Mouse (Mus musculus) G1E (cell line): Measurements from ENCODE around the gene Ap2a1. TPM values are rescaled to one million over a fixed set of nuclear protein-coding genes. Genes with fewer than 3 reads are reported as not detected.

ENCODE experiments used
- ATAC-seq: 2 replicates; pipeline ENCODE4 v1.8.0; 2016; ENCODE audit warnings: mild to moderate bottlenecking; ENCODE audit not compliant: insufficient number of reproducible peaks, poor library complexity, low FRiP score, severe bottlenecking; ENCODE audit errors: extremely low read depth
- DNase-seq: peaks from one replicate; pipeline ENCODE4 v3.0.0; 2012; ENCODE audit warnings: low spot score
- H3K27me3 ChIP-seq: 2 replicates; pipeline ENCODE4 v1.6.1; 2012; ENCODE audit warnings: mild to moderate bottlenecking, low read length, inconsistent platforms; ENCODE audit not compliant: insufficient read depth
- H3K36me3 ChIP-seq: replicated peaks from 2 replicates; pipeline ENCODE3; 2012; ENCODE audit warnings: mild to moderate bottlenecking, inconsistent platforms
- H3K4me1 ChIP-seq: 2 replicates; pipeline ENCODE4 v1.6.1; 2012; ENCODE audit warnings: low read depth, low read length, inconsistent platforms, mixed read lengths; ENCODE audit not compliant: insufficient read depth
- H3K4me3 ChIP-seq: 2 replicates; pipeline ENCODE4 v1.5.1; 2012; ENCODE audit warnings: low read depth, mild to moderate bottlenecking, inconsistent platforms, low read length, moderate library complexity, mixed read lengths
- H3K9me3 ChIP-seq: replicated peaks from 2 replicates; pipeline ENCODE4 v1.6.1; 2012; ENCODE audit warnings: inconsistent platforms
- CTCF ChIP-seq: IDR thresholded peaks from 2 replicates; pipeline ENCODE4 v1.5.1; 2012; ENCODE audit warnings: low read depth, low read length, inconsistent platforms, mixed read lengths
- GATA1 ChIP-seq: IDR thresholded peaks from 2 replicates; pipeline ENCODE4 v1.6.1; 2012; ENCODE audit warnings: borderline replicate concordance, low read length, inconsistent platforms, mixed read lengths
- GATA2 ChIP-seq: IDR thresholded peaks from 2 replicates; pipeline ENCODE4 v1.6.1; 2012; ENCODE audit warnings: low read depth, low read length, inconsistent platforms, borderline replicate concordance
- POLR2AphosphoS5 ChIP-seq: IDR thresholded peaks from 2 replicates; pipeline ENCODE4 v1.6.1; 2012; ENCODE audit warnings: low read depth, low read length, inconsistent platforms; ENCODE audit not compliant: insufficient replicate concordance
- TAL1 ChIP-seq: conservative IDR thresholded peaks from 2 replicates; pipeline ENCODE4 v1.6.1; 2012; ENCODE audit warnings: low read depth, low read length, inconsistent platforms, mixed read lengths
- polyA plus RNA-seq: library from polyadenylated mRNA; stranded (reverse); fragments of >175 nt; gene quantifications from 2 replicates; pipeline ENCODE4 v1.2.3, GENCODE M21; 2012
- total RNA-seq, 2 experiments: library from RNA; stranded (forward) in 1 of 2; stranded (reverse) in 1 of 2; fragments of 200-1000 nt in 1 of 2; fragments of >200 nt in 1 of 2; fragmentation: Nextera tagmentation in 1 of 2; gene quantifications; 2 replicates each; pipeline ENCODE4 v1.2.3; 2014 to 2017

Ap2a1 gene
- total and polyA plus RNA-seq, 3 experiments: 19.8 to 98.8 (median 98.0) TPM

DNA sequence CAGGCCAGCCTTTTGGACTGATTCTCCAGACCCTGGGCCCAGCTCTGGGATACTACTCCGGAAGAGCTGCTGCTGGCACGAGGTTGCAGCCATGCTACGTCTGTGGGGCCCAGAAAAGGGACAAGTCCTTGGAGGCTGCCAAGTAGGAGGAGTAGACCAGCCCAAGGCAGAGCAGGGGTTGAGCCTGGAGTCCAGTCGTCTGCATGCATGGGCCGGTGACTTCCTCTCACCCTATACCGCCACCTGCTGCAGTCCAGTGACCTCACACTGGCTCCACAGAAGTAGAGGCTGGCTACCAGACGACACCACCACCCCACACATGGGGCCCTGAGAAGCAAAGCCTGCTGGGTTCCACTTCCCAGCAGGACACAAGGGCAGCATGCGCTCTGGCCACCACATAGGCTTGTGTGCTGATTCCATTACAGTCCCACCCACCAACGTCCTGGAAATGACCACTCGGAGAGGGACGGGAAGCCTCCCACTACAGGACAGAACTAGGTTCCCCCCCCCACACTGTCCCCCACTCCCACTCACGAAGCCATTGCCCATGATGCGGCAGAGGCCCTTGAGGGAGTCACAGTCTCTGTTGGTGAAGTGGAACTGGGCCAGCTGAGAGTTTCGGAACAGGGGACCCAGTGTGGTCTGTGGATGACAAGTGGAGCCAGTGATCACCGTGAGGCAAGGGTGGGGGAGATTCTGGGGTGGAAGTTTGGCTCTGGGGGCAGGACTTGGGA is 62.9 kb downstream of the Ap2a1 start:
- ATAC-seq: peak; percentile 61
- Histone ChIP-seq H3K9me3 (peaks cover 4% of the 10 kb centered on the region; the same call in 1 of the 2 replicates), H3K36me3 (peaks cover 65% of the 10 kb centered on the region), H3K4me1 (peaks cover 69% of the 10 kb centered on the region), H3K27me3 (no peaks in the 10 kb centered on the region), H3K4me3 (peak overlapping the region; percentile 52; the same call in 1 of the 2 replicates)
- TF ChIP-seq POLR2AphosphoS5 (no peak), TAL1 (no peak), GATA1 (no peak), GATA2 (no peak), CTCF (no peak)
- peak; percentile 58 for DNase-seq

DNA sequence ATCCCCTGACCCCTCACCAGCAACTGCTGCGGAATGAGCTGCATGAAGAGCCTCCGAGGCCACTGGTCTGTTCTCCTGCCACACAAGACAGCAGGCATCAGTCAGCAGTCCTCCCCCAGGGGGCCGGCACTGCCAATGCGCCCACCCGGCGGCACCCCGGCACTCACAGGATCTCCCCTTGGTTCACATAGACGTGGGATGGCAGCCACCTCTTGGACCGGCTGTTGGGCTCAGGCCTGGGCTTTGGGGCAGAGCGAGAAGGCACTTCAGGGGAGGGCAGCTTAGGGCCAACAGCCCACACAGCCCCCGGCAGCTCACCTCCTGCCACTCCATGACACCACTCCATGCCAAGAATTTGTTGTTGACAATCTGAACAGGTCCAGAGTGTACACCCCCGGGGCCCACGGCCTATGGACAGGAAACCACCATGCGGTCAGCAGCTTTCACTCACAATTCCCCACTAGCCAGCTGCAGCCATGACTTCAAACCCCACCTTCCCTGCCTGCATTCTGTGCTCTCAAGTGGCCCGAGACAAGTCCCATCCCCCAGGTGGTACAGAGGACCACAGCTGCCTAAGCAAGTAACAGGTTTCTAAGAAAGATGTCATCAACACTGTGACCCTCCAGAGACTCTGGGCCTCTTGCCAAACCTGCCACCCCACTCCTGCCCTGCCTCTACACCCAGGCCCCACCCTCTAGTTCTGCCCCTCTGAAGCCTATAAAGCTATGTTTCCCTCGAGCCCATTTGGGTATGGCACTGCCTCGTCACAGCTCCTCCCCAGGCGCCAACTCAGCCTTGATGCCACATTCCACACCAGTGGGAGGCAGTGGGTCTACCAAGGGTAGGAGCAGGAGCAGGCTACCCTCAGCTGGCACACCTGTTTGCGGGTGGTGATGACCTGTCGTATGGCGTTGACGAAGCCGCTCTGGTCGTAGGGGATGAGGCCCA is 64.4 kb downstream of the Ap2a1 start:
- Histone ChIP-seq H3K36me3 (peaks cover 81% of the 10 kb centered on the region), H3K4me1 (peaks cover 79% of the 10 kb centered on the region), H3K27me3 (no peaks in the 10 kb centered on the region), H3K4me3 (no peak overlapping the region; the same call in 1 of the 2 replicates), H3K9me3 (peaks cover 4% of the 10 kb centered on the region; the same call in 1 of the 2 replicates)
- ATAC-seq (no peak), DNase-seq (peak; percentile 62)
- TF ChIP-seq TAL1 (no peak), POLR2AphosphoS5 (no peak), GATA1 (no peak), CTCF (no peak), GATA2 (no peak)

DNA sequence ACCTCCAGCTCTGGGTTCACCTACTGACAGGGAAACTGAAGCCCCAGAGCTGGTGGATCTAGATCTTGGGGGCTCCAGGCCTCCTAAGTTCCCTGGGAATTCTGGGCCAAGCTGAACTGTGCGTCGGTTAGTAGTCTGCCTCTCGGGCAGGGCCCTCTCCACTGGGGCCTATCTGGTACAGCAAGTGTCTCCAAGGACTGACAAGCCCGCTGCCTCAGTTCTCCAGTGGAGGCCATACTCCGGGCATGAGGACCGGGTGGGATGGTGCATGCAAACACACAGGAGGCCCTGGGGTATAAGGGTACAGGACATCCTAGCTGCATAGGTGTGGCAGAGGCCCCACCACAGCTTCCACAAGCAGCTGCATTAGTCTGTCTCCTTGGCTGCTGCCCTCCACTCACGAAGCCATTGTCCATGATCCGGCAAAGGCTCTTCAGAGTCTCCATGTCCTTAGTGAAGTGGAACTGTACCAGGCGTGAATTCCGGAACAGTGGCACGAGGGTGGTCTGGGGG is 65.3 kb downstream of the Ap2a1 start:
- Histone ChIP-seq H3K27me3 (no peaks in the 10 kb centered on the region), H3K4me3 (no peak overlapping the region; the same call in 1 of the 2 replicates), H3K9me3 (peaks cover 4% of the 10 kb centered on the region; the same call in 1 of the 2 replicates), H3K4me1 (peaks cover 86% of the 10 kb centered on the region), H3K36me3 (peaks cover 89% of the 10 kb centered on the region)
- ATAC-seq: no peak
- TF ChIP-seq GATA1 (no peak), GATA2 (no peak), POLR2AphosphoS5 (no peak), TAL1 (no peak), CTCF (no peak)
- no peak for DNase-seq

DNA sequence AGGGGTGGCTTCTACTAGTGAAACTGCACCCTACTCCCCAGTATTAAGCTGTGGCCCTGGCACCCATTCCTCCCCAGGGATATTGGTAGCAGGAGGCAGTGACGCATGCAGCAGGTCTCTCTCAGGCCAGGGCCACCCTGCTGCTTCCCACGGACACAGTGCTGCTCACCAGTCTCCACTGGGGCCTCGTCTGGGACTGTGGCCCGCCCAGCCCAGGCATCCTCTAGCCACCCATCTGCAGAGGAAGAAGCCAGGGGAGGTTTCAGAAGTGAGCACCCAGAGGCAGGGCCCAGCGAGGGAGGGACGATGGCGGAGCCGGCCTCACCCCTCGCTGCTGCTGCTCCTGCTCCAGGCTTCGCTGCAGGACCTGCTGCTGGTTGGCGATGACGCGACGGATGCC is 66.1 kb downstream of the Ap2a1 start:
- peaks cover 86% of the 10 kb centered on the region for H3K4me1 ChIP-seq
- ATAC-seq (no peak), DNase-seq (no peak)
- H3K9me3 ChIP-seq: peaks cover 4% of the 10 kb centered on the region; the same call in 1 of the 2 replicates
- no peaks in the 10 kb centered on the region for H3K27me3 ChIP-seq
- TF ChIP-seq GATA2 (no peak), CTCF (no peak), GATA1 (no peak), POLR2AphosphoS5 (no peak), TAL1 (no peak)
- peaks cover 96% of the 10 kb centered on the region for H3K36me3 ChIP-seq
- H3K4me3 ChIP-seq: no peak overlapping the region

DNA sequence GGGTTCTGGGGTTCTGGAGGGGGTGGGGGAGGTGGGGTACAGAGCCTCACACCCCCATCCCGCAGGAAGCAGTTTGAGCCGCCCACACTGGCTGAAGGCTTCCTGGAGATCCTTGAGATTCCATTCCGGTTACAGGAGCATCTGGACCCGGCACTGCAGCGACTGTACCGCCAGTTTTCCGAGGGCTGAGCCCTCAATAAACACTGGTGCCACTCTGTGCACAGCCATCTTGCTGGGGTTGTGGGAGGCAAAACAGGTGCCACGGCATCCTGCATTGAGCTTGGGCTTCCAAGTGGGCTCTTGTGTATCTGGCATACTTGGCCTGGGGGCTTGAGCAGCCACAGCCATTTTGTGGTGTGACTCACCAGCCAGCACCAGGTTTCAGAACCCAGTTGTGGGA is 66.9 kb downstream of the Ap2a1 start:
- Histone ChIP-seq H3K36me3 (peaks cover 92% of the 10 kb centered on the region), H3K9me3 (peaks cover 4% of the 10 kb centered on the region; the same call in 1 of the 2 replicates), H3K4me1 (peaks cover 84% of the 10 kb centered on the region), H3K27me3 (no peaks in the 10 kb centered on the region), H3K4me3 (no peak overlapping the region)
- no peak for DNase-seq
- no peak for ATAC-seq
- TF ChIP-seq CTCF (no peak), POLR2AphosphoS5 (no peak), TAL1 (no peak), GATA2 (no peak), GATA1 (no peak)

DNA sequence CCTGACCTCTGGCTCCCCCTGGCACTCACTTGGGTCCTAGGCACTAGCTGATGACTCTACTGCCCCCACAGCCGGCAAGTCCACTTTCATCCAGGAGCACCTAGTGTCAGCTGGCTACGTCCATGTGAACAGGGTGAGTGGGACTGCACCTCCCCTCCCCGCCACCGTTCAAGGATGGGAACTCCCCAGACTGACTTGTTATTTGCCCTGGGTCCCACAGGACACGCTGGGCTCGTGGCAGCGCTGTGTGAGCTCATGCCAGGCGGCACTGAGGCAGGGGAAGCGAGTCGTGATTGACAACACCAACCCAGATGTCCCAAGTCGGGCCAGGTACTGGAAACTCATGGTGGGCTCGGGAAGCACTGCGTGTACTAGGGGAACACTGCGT is 67.9 kb downstream of the Ap2a1 start:
- ATAC-seq: no peak
- H3K36me3 ChIP-seq: peaks cover 83% of the 10 kb centered on the region
- peaks cover 82% of the 10 kb centered on the region for H3K4me1 ChIP-seq
- no peak for DNase-seq
- no peak for TF ChIP-seq POLR2AphosphoS5
- no peak for TF ChIP-seq TAL1
- TF ChIP-seq GATA2: no peak
- no peak for TF ChIP-seq GATA1
- no peak for TF ChIP-seq CTCF
- peaks cover 4% of the 10 kb centered on the region; the same call in 1 of the 2 replicates for H3K9me3 ChIP-seq
- H3K27me3 ChIP-seq: no peaks in the 10 kb centered on the region
- H3K4me3 ChIP-seq: no peak overlapping the region; the same call in 1 of the 2 replicates
